Mouse (Mus musculus) embryo, embryonic 9.5 days (tissue): ENCODE measurements around the gene Hmgb3.

Experiments used
- DNase-seq: peaks from one replicate; pipeline ENCODE4 v3.0.0-alpha.2; 2017; ENCODE audit errors: extremely low spot score

Hmgb3 gene

DNA sequence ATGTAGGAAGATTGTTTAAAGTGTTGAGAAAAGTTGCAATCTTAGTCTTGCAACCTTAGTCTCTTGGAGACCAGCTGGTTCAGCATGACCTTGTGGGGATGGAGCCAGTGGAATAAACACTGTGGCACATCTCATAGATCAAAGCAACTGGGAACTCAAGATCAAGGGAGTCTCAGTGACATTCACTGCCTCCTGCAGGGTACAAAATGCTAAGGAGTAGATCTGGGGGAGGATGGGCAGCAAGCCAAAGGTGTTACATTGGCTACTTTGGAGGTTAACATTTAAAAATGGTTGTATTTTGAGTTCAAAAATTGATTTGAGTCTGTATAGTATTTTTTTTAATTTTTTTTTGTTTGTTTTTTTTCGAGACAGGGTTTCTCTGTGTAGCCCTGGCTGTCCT lies 33.5 kb downstream of the Hmgb3 start:
- no peak for DNase-seq

DNA sequence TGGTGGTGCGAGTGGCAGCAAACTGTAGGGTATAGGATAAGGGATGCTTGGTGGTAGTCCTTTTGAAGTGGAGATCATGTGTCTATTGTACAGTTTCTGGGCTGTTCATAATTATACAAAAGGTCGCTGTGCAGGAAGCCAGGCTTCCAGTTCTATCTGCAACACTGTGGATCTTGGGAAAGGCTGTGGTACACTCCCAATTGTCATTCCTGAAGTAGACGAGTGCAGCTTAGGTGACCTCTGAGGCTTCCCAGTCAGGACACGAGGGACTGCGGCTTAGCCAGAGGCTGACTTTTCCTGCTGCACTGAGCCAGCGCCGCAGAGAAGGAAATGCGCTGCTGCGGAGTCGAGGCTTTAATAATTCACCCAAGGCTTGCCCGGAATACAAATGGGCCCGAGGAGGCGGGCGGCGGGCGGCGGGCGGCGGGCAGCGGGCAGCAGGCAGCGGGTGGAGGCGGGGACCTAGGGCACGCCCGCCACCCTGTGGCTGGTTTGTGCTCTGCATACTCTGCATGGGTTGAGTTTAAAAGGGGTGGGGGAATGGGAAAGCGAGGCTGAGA lies 45.4 kb downstream of the Hmgb3 start:
- DNase-seq = peak; percentile 49
